Mouse (Mus musculus): ENCODE measurements around the gene Inka2. TPM values are rescaled to one million over a fixed set of nuclear protein-coding genes. Genes with fewer than 3 reads are reported as not detected.
"Not testable (repeated sequence)": the region's sequence is repeated elsewhere in the genome, so short reads cannot be mapped to it uniquely, and the experiment has no call there.

The Inka2 gene
- total RNA-seq, 2 experiments from 2014 or later: 109 to 110 TPM

- intact Hi-C loops (cut with DNase I): no loop called here
Observed at GRCm38 (mm10) chr3:105695476-105696386, 8.7 kb upstream of the Inka2 start.

GRCm38 (mm10) chr3:105696387-105697147 is 7.8 kb upstream of the Inka2 start:
- intact Hi-C loops (cut with DNase I): no loop called here
- DNase-seq (ENCODE audit: low spot score in 2 of 2): peak in 1 of 2 experiments; percentile 19

More at GRCm38 (mm10) chr3:105695476-105696386, 8.7 kb upstream of the Inka2 start:
- DNase-seq (ENCODE audit: low spot score in 2 of 2): peak in 1 of 2 experiments; percentile 70

GRCm38 (mm10) chr3:105697148-105697441 is 7.3 kb upstream of the Inka2 start:
- peak in 1 of 2 experiments; percentile 27 for DNase-seq (ENCODE audit: low spot score in 2 of 2)
- intact Hi-C loops (cut with DNase I): no loop called here

GRCm38 (mm10) chr3:105698311-105698710 is 6.1 kb upstream of the Inka2 start:
- DNase-seq (ENCODE audit: low spot score in 2 of 2): no peak
- intact Hi-C loops (cut with DNase I): no loop called here

GRCm38 (mm10) chr3:105699241-105699933 is 5.0 kb upstream of the Inka2 start:
- no peak for DNase-seq (ENCODE audit: low spot score in 2 of 2)
- intact Hi-C loops (cut with DNase I): no loop called here

GRCm38 (mm10) chr3:105700786-105701185 is 3.6 kb upstream of the Inka2 start:
- DNase-seq (ENCODE audit: low spot score in 2 of 2); intact Hi-C loops (cut with DNase I): not testable (repeated sequence)

GRCm38 (mm10) chr3:105701399-105701798 is 3.0 kb upstream of the Inka2 start:
- intact Hi-C loops (cut with DNase I): no loop called here
- DNase-seq (ENCODE audit: low spot score in 2 of 2): no peak

GRCm38 (mm10) chr3:105703571-105703970 is 828 bp upstream of the Inka2 start:
- no peak for DNase-seq (ENCODE audit: low spot score in 2 of 2)

GRCm38 (mm10) chr3:105705061-105705549 is 706 bp downstream of the Inka2 start:
- peak; percentile 84 to 95 for DNase-seq (ENCODE audit: low spot score in 2 of 2)
- intact Hi-C loops (cut with DNase I): loop anchor here (1.0 kb wide), 2 partner anchors 11 to 12 kb away; no protein-coding TSS in a partner anchor

More at GRCm38 (mm10) chr3:105703571-105703970, 828 bp upstream of the Inka2 start:
- intact Hi-C loops (cut with DNase I): no loop called here

GRCm38 (mm10) chr3:105705561-105705960 is 1.2 kb downstream of the Inka2 start:
- DNase-seq (ENCODE audit: low spot score in 2 of 2): peak in 1 of 2 experiments; percentile 72
- intact Hi-C loops (cut with DNase I): loop anchor here (1.0 kb wide), 2 partner anchors 11 to 12 kb away; no protein-coding TSS in a partner anchor

GRCm38 (mm10) chr3:105706366-105707020 is 2.1 kb downstream of the Inka2 start:
- DNase-seq (ENCODE audit: low spot score in 2 of 2): peak in 1 of 2 experiments; percentile 96
- intact Hi-C loops (cut with DNase I): no loop called here

- no peak for DNase-seq (ENCODE audit: low spot score in 2 of 2)
- intact Hi-C loops (cut with DNase I): no loop called here
Observed at GRCm38 (mm10) chr3:105707590-105707989, 3.2 kb downstream of the Inka2 start.

GRCm38 (mm10) chr3:105710246-105710645 is 5.8 kb downstream of the Inka2 start:
- intact Hi-C loops (cut with DNase I): no loop called here
- peak in 1 of 2 experiments; percentile 67 for DNase-seq (ENCODE audit: low spot score in 2 of 2)

- DNase-seq (ENCODE audit: low spot score in 2 of 2): no peak
- intact Hi-C loops (cut with DNase I): no loop called here
Observed at GRCm38 (mm10) chr3:105711741-105712140, 7.3 kb downstream of the Inka2 start.

- DNase-seq (ENCODE audit: low spot score in 2 of 2): peak in 1 of 2 experiments; percentile 71
- intact Hi-C loops (cut with DNase I): no loop called here
Observed at GRCm38 (mm10) chr3:105712827-105713226, 8.4 kb downstream of the Inka2 start.

GRCm38 (mm10) chr3:105714091-105714819 is 9.9 kb downstream of the Inka2 start:
- intact Hi-C loops (cut with DNase I): no loop called here
- DNase-seq (ENCODE audit: low spot score in 2 of 2): no peak

- intact Hi-C loops (cut with DNase I): no loop called here
- DNase-seq (ENCODE audit: low spot score in 2 of 2): no peak
Observed at GRCm38 (mm10) chr3:105714820-105715167, 10.4 kb downstream of the Inka2 start.

- peak in 1 of 2 experiments; percentile 71 for DNase-seq (ENCODE audit: low spot score in 2 of 2)
- intact Hi-C loops (cut with DNase I): loop anchor here (1.0 kb wide), 1 partner anchor 11 kb away; no protein-coding TSS in a partner anchor
Observed at GRCm38 (mm10) chr3:105716353-105717000, 12.1 kb downstream of the Inka2 start.

Data from left cerebral cortex, postnatal 25 days (tissue).